ENCODE assay signal across 33 mouse cellular contexts in genomic region chr15:74330131-74330530, GRCm38 (mm10).
A peak's percentile ranks its signal among the peaks of the same experiment; 100 is the strongest.
DNase-seq lines count a peak whose midpoint lies in the region; ATAC-seq and TF ChIP-seq lines count a peak whose summit lies in the region.
"Had no signal": no experiment of that assay in that cellular context is flagged by ENCODE, and none has a peak within 500 bp of the region (broad histone marks: within the 10 kb centered on the region; RNA-seq: fewer than 3 reads in every experiment).

No protein-coding gene starts in this region.

- H3K9me3 ChIP-seq in neural tube, embryonic 11.5 days (ENCODE audit: control insufficient read depth, low read length) = no peaks in the 10 kb centered on the region
- H3K9me3 ChIP-seq in neural tube, embryonic 15.5 days (replicated peaks) = no peaks in the 10 kb centered on the region
- H3K9me3 ChIP-seq: forebrain, embryonic 13.5 days; heart, embryonic 10.5 days; heart, embryonic 15.5 days; intestine, embryonic 15.5 days; limb, embryonic 10.5 days; limb, embryonic 15.5 days; liver, embryonic 13.5 days; midbrain, embryonic 13.5 days had no signal

- TF ChIP-seq POLR2A in olfactory bulb, adult 2 months (IDR thresholded peaks at IDR 0.05; ENCODE audit: insufficient read depth, low read depth, low read length) = no peak

- no peak overlapping the region for H3K4me2 ChIP-seq in neural tube, embryonic 11.5 days (ENCODE audit: low read depth)
- no peak overlapping the region for H3K4me2 ChIP-seq in neural tube, embryonic 15.5 days
- H3K4me2 ChIP-seq: forebrain, embryonic 13.5 days; heart, embryonic 15.5 days; intestine, embryonic 15.5 days; limb, embryonic 15.5 days; liver, embryonic 13.5 days; midbrain, embryonic 13.5 days had no signal

- no peak overlapping the region for H3K4me3 ChIP-seq in neural tube, embryonic 11.5 days (ENCODE audit: low read depth, low read length)
- no peak overlapping the region for H3K4me3 ChIP-seq in neural tube, embryonic 15.5 days (replicated peaks)
- no peak overlapping the region for H3K4me3 ChIP-seq in olfactory bulb, adult 2 months (ENCODE audit: insufficient read depth, low read depth, low read length)
- H3K4me3 ChIP-seq: forebrain, embryonic 13.5 days; heart, embryonic 10.5 days; heart, embryonic 15.5 days; intestine, embryonic 15.5 days; limb, embryonic 10.5 days; limb, embryonic 15.5 days; liver, embryonic 13.5 days; megakaryocyte, embryonic 14.5 days; midbrain, embryonic 13.5 days had no signal

- H3K4me1 ChIP-seq in neural tube, embryonic 11.5 days (ENCODE audit: control insufficient read depth, insufficient read depth, low read length) = no peaks in the 10 kb centered on the region
- peaks cover 6% of the 10 kb centered on the region; the same call in 1 of the 2 replicates for H3K4me1 ChIP-seq in neural tube, embryonic 15.5 days
- peaks cover 53% of the 10 kb centered on the region for H3K4me1 ChIP-seq in olfactory bulb, adult 2 months (ENCODE audit: control insufficient read depth, insufficient read depth, low read length)
- H3K4me1 ChIP-seq: heart, embryonic 10.5 days; heart, embryonic 15.5 days; intestine, embryonic 15.5 days; limb, embryonic 10.5 days; liver, embryonic 13.5 days; megakaryocyte, embryonic 14.5 days had no signal

- no peak for TF ChIP-seq CTCF in olfactory bulb, adult 2 months (IDR thresholded peaks at IDR 0.05; ENCODE audit: insufficient read depth, low read depth, low read length)

- DNase-seq in layer of hippocampus, postnatal 25 days (ENCODE audit: extremely low spot score in 1 of 2, low spot score in 1 of 2) = peak; percentile 11 to 17
- DNase-seq in layer of hippocampus, adult 9-11 months = no peak
- DNase-seq in neural tube, embryonic 11.5 days (ENCODE audit: low spot score) = peak; percentile 2
- DNase-seq in brain, adult 2 months (ENCODE audit: low read depth, low spot score) = peak; percentile 67
- no peak for DNase-seq in gastrocnemius, postnatal 4 days (ENCODE audit: low spot score in 2 of 2)
- DNase-seq: adrenal gland, adult 2 months; adrenal gland, postnatal 36 days; cerebellum, adult 2 months; cerebellum, postnatal 14 days; gastrocnemius, postnatal 10 days; heart, adult 11 months; kidney, adult 2 months; kidney, postnatal 4 days; liver, embryonic 13.5 days; lung, adult 18-20 months; lung, postnatal 4 days; thymus, adult 18-20 months; thymus, postnatal 25 days had no signal

- no peak overlapping the region for H3K9ac ChIP-seq in neural tube, embryonic 11.5 days (ENCODE audit: low read length)
- no peak overlapping the region for H3K9ac ChIP-seq in neural tube, embryonic 15.5 days (replicated peaks)
- H3K9ac ChIP-seq: forebrain, embryonic 13.5 days; heart, embryonic 15.5 days; intestine, embryonic 15.5 days; limb, embryonic 15.5 days; liver, embryonic 13.5 days; midbrain, embryonic 13.5 days had no signal

- WGBS in neural tube, embryonic 11.5 days = 81% methylated on average over 3 of the region's 3 CpGs
- WGBS in neural tube, embryonic 15.5 days = 76% methylated on average over 3 of the region's 3 CpGs
- 53% methylated on average over 3 of the region's 3 CpGs for WGBS in olfactory bulb, adult 2 months

- no peaks in the 10 kb centered on the region for H3K36me3 ChIP-seq in neural tube, embryonic 11.5 days (ENCODE audit: control insufficient read depth, insufficient read depth, low read length)
- H3K36me3 ChIP-seq in neural tube, embryonic 15.5 days = no peaks in the 10 kb centered on the region
- H3K36me3 ChIP-seq: heart, embryonic 10.5 days; heart, embryonic 15.5 days; intestine, embryonic 15.5 days; limb, embryonic 10.5 days; limb, embryonic 15.5 days; liver, embryonic 13.5 days; midbrain, embryonic 13.5 days had no signal

- no peak overlapping the region for H3K27ac ChIP-seq in neural tube, embryonic 11.5 days (ENCODE audit: low read depth, low read length)
- H3K27ac ChIP-seq in neural tube, embryonic 15.5 days (replicated peaks) = no peak overlapping the region
- H3K27ac ChIP-seq in olfactory bulb, adult 2 months (ENCODE audit: insufficient read depth, low read depth, low read length) = 0 out of 2 replicates have a peak overlapping the region, but pooled peaks have one; percentile 8
- H3K27ac ChIP-seq: forebrain, embryonic 13.5 days; heart, embryonic 10.5 days; heart, embryonic 15.5 days; hindbrain, postnatal 0 days; intestine, embryonic 15.5 days; kidney, postnatal 0 days; limb, embryonic 10.5 days; limb, embryonic 15.5 days; liver, embryonic 13.5 days; midbrain, embryonic 13.5 days had no signal

- no peaks in the 10 kb centered on the region for H3K27me3 ChIP-seq in neural tube, embryonic 11.5 days (ENCODE audit: control insufficient read depth, insufficient read depth, low read length)
- H3K27me3 ChIP-seq in neural tube, embryonic 15.5 days (replicated peaks) = no peaks in the 10 kb centered on the region
- H3K27me3 ChIP-seq: intestine, embryonic 15.5 days; limb, embryonic 15.5 days; liver, embryonic 13.5 days; midbrain, embryonic 13.5 days had no signal

- ATAC-seq in neural tube, embryonic 11.5 days (ENCODE audit: insufficient read depth, low FRiP score, low TSS enrichment) = no peak
- ATAC-seq in neural tube, embryonic 15.5 days (ENCODE audit: low FRiP score) = no peak
- ATAC-seq: activated CD4-positive, CD25-positive, alpha-beta regulatory T cell, adult 4 months; CD4-positive, CD25-positive, alpha-beta regulatory T cell, adult 4 months; intestine, embryonic 15.5 days; lung, postnatal 0 days; midbrain, embryonic 13.5 days had no signal

Comparison
In these comparisons a context has a peak if more than half of its experiments do, and no peak if none do; other contexts are left out.
1. DNase-seq: peak in layer of hippocampus, postnatal 25 days (2 of 2), neural tube, embryonic 11.5 days (single experiment) and brain, adult 2 months (single experiment); none in layer of hippocampus, adult 9-11 months (single experiment) and gastrocnemius, postnatal 4 days (0 of 2).